ENCODE assay signal across 9 mouse cellular contexts in genomic region chr6:134887711-134888449, GRCm38 (mm10). TPM values are rescaled to one million over a fixed set of nuclear protein-coding genes. Genes with fewer than 3 reads are reported as not detected.
A peak's percentile ranks its signal among the peaks of the same experiment; 100 is the strongest.
DNase-seq lines count a peak whose midpoint lies in the region; ATAC-seq and TF ChIP-seq lines count a peak whose summit lies in the region.
"Had no signal": no experiment of that assay in that cellular context is flagged by ENCODE, and none has a peak within 500 bp of the region (broad histone marks: within the 10 kb centered on the region; RNA-seq: fewer than 3 reads in every experiment).

No protein-coding gene starts in this region.

- under 1% methylated on average over 10 of the region's 10 CpGs for WGBS in hindbrain, embryonic 10.5 days
- 1% methylated on average over 10 of the region's 10 CpGs for WGBS in neural tube, embryonic 14.5 days

- H3K4me3 ChIP-seq in hindbrain, embryonic 10.5 days: peak overlapping the region; percentile 64
- peak overlapping the region; percentile 83 for H3K4me3 ChIP-seq in left cerebral cortex, adult 2 months
- peak overlapping the region; percentile 63 for H3K4me3 ChIP-seq in neural tube, embryonic 14.5 days (ENCODE audit: low read depth, low read length)
- H3K4me3 ChIP-seq: erythroblast, embryonic 14.5 days had no signal

- H3K27ac ChIP-seq in hindbrain, embryonic 10.5 days: peak overlapping the region; percentile 89
- H3K27ac ChIP-seq in left cerebral cortex, adult 2 months: peak overlapping the region; percentile 96
- peak overlapping the region; percentile 85 for H3K27ac ChIP-seq in neural tube, embryonic 14.5 days (ENCODE audit: low read depth, low read length)

- H3K9ac ChIP-seq in neural tube, embryonic 14.5 days (replicated peaks; ENCODE audit: low read depth, low read length): peak overlapping the region; percentile 74

- peak; percentile 34 for DNase-seq in thymus, postnatal 0 days (ENCODE audit: low spot score)
- no peak for DNase-seq in thymus, postnatal 25 days
- peak; percentile 68 to 81 for DNase-seq in cerebellum, postnatal 4 days (ENCODE audit: low spot score in 2 of 2)
- peak; percentile 88 for DNase-seq in hindbrain, embryonic 10.5 days (ENCODE audit: low spot score)
- peak; percentile 77 to 84 for DNase-seq in left cerebral cortex, adult 2 months (ENCODE audit: extremely low spot score in 1 of 2, low spot score in 2 of 2)
- DNase-seq in ovary, adult 18-20 months (ENCODE audit: low spot score): no peak
- no peak for DNase-seq in ovary, postnatal 10 days (ENCODE audit: low spot score)

- no peak for TF ChIP-seq CTCF in left cerebral cortex, adult 2 months (IDR thresholded peaks at IDR 0.05)

- H3K27me3 ChIP-seq in hindbrain, embryonic 10.5 days (ENCODE audit: insufficient read depth, poor library complexity, severe bottlenecking): no peaks in the 10 kb centered on the region
- no peaks in the 10 kb centered on the region for H3K27me3 ChIP-seq in neural tube, embryonic 14.5 days (ENCODE audit: control insufficient read depth, insufficient read depth, low read length)

- intact Hi-C loops in left cerebral cortex, adult 2 months (cut with DNase I): loop anchor here (2.0 kb wide), 1 partner anchor 33 kb away; the partner anchor contains the start of gene Cdkn1b

- ATAC-seq in neural tube, embryonic 14.5 days (ENCODE audit: low read depth): peak; percentile 92

- peaks cover 37% of the 10 kb centered on the region for H3K4me1 ChIP-seq in hindbrain, embryonic 10.5 days (replicated peaks)
- peaks cover 31% of the 10 kb centered on the region for H3K4me1 ChIP-seq in neural tube, embryonic 14.5 days (ENCODE audit: control insufficient read depth, insufficient read depth, low read length)

- H3K4me2 ChIP-seq in neural tube, embryonic 14.5 days (ENCODE audit: low read depth, low read length): peak overlapping the region; percentile 70

- H3K9me3 ChIP-seq in hindbrain, embryonic 10.5 days: no peaks in the 10 kb centered on the region
- H3K9me3 ChIP-seq in neural tube, embryonic 14.5 days (ENCODE audit: control insufficient read depth, low read length): no peaks in the 10 kb centered on the region

- H3K36me3 ChIP-seq in hindbrain, embryonic 10.5 days: peaks cover 23% of the 10 kb centered on the region
- H3K36me3 ChIP-seq in neural tube, embryonic 14.5 days (ENCODE audit: control insufficient read depth, insufficient read depth, low read length): no peaks in the 10 kb centered on the region

RNA-seq across cellular contexts. Expression of gene Gpr19, which starts 10.5 kb away (rescaled TPM):
- 11.8 and 11.9 TPM in 2 replicates for polyA plus RNA-seq in thymus, postnatal 0 days (2015; fragmentation: Nextera tagmentation; extraction: Ambion mirVana)
- polyA plus RNA-seq in hindbrain, embryonic 10.5 days (2016; fragmentation: Nextera tagmentation; extraction: Ambion mirVana): 24.7 and 29.9 TPM in 2 replicates
- total RNA-seq in left cerebral cortex, adult 2 months (2021): 10 to 100 TPM; 22.2 to 26.9 TPM
- polyA plus RNA-seq in neural tube, embryonic 14.5 days (2014; fragmentation: Nextera tagmentation; extraction: Ambion mirVana): 35.9 and 37.3 TPM in 2 replicates

RNA-seq across cellular contexts. Expression of gene Cdkn1b, which starts 32.3 kb away (rescaled TPM):
- 53.0 and 58.8 TPM in 2 replicates for polyA plus RNA-seq in thymus, postnatal 0 days (2015; fragmentation: Nextera tagmentation; extraction: Ambion mirVana)
- 17.2 and 17.7 TPM in 2 replicates for polyA plus RNA-seq in hindbrain, embryonic 10.5 days (2016; fragmentation: Nextera tagmentation; extraction: Ambion mirVana)
- 10 to 100 TPM; 36.8 to 42.3 TPM for total RNA-seq in left cerebral cortex, adult 2 months (2021)
- polyA plus RNA-seq in neural tube, embryonic 14.5 days (2014; fragmentation: Nextera tagmentation; extraction: Ambion mirVana): 16.7 and 17.5 TPM in 2 replicates

RNA-seq across cellular contexts. Expression of gene Crebl2, which starts 57.9 kb away (rescaled TPM):
- 4.9 and 5.5 TPM in 2 replicates for polyA plus RNA-seq in thymus, postnatal 0 days (2015; fragmentation: Nextera tagmentation; extraction: Ambion mirVana)
- polyA plus RNA-seq in hindbrain, embryonic 10.5 days (2016; fragmentation: Nextera tagmentation; extraction: Ambion mirVana): 1.2 and 1.4 TPM in 2 replicates
- total RNA-seq in left cerebral cortex, adult 2 months (2021): 10 to 100 TPM; 38.4 to 39.3 TPM
- 4.3 and 4.8 TPM in 2 replicates for polyA plus RNA-seq in neural tube, embryonic 14.5 days (2014; fragmentation: Nextera tagmentation; extraction: Ambion mirVana)

Comparison
In these comparisons a context has a peak if more than half of its experiments do, and no peak if none do; other contexts are left out.
1. DNase-seq: peak in thymus, postnatal 0 days (single experiment), cerebellum, postnatal 4 days (2 of 2), hindbrain, embryonic 10.5 days (single experiment) and left cerebral cortex, adult 2 months (2 of 2); none in thymus, postnatal 25 days (single experiment), ovary, adult 18-20 months (single experiment) and ovary, postnatal 10 days (single experiment).
2. Peak in every context shown above with its lines, with median percentiles within 50 percentile points of each other: H3K27ac ChIP-seq and H3K4me3 ChIP-seq.